Mouse (Mus musculus) liver, postnatal 0 days (tissue): Measurements from ENCODE around the gene Bcl7b.

Source experiments
- CTCF ChIP-seq: sonication (generic); IDR thresholded peaks from 2 replicates; pipeline ENCODE4 v1.5.1; 2016; ENCODE audit warnings: antibody characterized with exemption, low read depth
- EP300 ChIP-seq: IDR thresholded peaks from 2 replicates; pipeline ENCODE4 v1.6.1; 2016; ENCODE audit warnings: antibody characterized with exemption, low read depth, mild to moderate bottlenecking

- TF ChIP-seq CTCF: no peak
- TF ChIP-seq EP300: no peak
These were observed 6.9 kb upstream of the Bcl7b start for GRCm38 (mm10) chr5:135161221-135161620.
